Mouse (Mus musculus): Measurements from ENCODE around the gene Trim37. TPM values are rescaled to one million over a fixed set of nuclear protein-coding genes. Genes with fewer than 3 reads are reported as not detected.

The Trim37 gene
- polyA plus RNA-seq (2015; fragmentation: Nextera tagmentation; extraction: Ambion mirVana) = 6.4 and 8.2 TPM in 2 replicates

DNA sequence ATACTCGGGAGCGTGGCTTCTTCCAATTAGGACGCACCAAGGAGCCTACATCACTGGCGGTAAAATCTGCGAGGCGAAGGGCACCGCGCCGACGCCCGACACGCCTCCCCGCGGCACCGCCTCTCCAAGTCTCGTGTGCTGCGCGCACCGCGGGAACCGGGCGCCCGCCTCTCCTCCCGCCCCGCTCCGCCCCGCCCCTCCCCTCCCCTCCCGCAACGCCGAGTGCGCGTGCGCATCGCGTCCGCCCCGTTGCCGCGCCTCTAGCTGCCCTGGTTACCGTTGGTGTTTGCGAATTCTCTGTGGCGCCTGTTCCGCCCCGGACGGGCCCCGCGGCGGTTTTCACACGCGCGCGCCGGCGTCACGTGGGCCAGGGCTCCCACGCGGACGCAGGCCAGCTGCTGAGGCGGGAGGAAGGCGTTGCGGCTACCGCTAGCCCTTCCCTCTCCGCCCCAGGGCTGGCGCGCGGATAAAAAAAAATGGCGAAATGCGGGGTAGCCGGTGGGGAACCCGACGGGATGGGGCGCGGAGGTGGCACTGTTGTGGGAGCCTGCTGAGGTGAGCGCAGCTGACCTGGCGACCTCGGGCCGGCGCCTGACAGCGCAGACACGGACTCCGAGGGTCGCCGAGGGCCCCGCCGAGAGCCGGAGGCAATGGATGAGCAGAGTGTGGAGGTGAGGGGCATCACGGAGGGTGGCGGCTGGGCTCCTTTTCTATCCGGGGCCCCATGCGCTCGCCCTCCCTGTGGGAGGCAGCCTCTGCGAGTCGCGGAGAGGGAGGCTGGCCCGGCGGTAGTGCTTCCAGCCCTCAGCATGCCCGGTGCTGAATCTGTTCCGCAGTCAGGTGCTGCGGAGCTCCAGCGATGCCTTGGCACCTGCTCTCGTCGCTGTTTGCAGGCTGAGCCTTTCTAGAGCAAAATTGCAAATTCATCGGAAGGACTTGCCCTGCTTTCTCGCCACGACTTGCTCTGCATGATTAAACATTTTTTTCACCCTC, at the start of gene Trim37:
TSS of gene Trim37 (plus strand) at position 254 of the 993 bp plus-strand sequence.
- no peaks in the 10 kb centered on the region for H3K27me3 ChIP-seq (ENCODE audit: insufficient read depth, low read length)
- peak within 1 kb of the TSS; percentile 85 for H3K4me2 ChIP-seq (ENCODE audit: low read depth, low read length)
- peak within 1 kb of the TSS; percentile 90 for H3K4me3 ChIP-seq (ENCODE audit: low read depth, low read length)
- H3K27ac ChIP-seq (ENCODE audit: low read depth) = peak within 1 kb of the TSS; percentile 83
- under 1% methylated on average over 97 of the region's 105 CpGs for whole genome bisulfite sequencing (ENCODE audit: insufficient replicate concordance)
- DNase-seq (peak; percentile 96), ATAC-seq (peak; percentile 95)
- H3K9me3 ChIP-seq (ENCODE audit: low read length) = no peaks in the 10 kb centered on the region
- H3K36me3 ChIP-seq (replicated peaks; ENCODE audit: insufficient read depth, low read length) = peaks cover 17% of the 10 kb centered on the region
- peaks cover 10% of the 10 kb centered on the region for H3K4me1 ChIP-seq (ENCODE audit: insufficient read depth)
- TF ChIP-seq EP300 (IDR thresholded peaks at IDR 0.05; ENCODE audit: low read depth) = no peak
- TF ChIP-seq CTCF (IDR thresholded peaks at IDR 0.05; ENCODE audit: low read depth) = no peak; the same call in 1 of the 2 replicates
- H3K9ac ChIP-seq (replicated peaks) = peak within 1 kb of the TSS; percentile 82

DNA sequence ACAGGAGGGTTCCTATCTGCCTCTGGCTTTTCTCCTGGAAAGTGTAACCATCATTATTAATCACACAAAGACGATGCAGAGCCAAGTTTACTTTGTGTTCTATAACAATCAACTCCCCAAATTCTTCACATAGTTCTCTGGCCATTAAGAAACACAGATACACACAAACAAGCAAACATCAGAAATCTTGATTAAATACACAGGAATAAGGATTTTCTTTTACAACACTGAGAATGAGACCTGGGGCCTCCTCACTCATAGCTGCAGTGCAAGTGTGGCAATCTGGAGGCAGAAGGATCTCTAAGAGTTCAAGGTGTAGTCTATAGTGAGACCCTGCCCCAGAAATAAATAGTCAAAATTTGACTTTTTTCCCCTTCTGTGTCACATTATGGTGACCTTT, 43.2 kb upstream of the Trim37 start:
- Histone ChIP-seq H3K9me3 (ENCODE audit: low read length) (no peaks in the 10 kb centered on the region), H3K4me3 (ENCODE audit: low read depth, low read length) (no peak overlapping the region), H3K4me2 (ENCODE audit: low read depth, low read length) (peak overlapping the region; percentile 95; the same call in 1 of the 2 replicates), H3K4me1 (ENCODE audit: insufficient read depth) (peaks cover 22% of the 10 kb centered on the region), H3K9ac (replicated peaks) (no peak overlapping the region), H3K27ac (ENCODE audit: low read depth) (no peak overlapping the region), H3K27me3 (ENCODE audit: insufficient read depth, low read length) (no peaks in the 10 kb centered on the region), H3K36me3 (replicated peaks; ENCODE audit: insufficient read depth, low read length) (peaks cover 26% of the 10 kb centered on the region)
- TF ChIP-seq EP300 (IDR thresholded peaks at IDR 0.05; ENCODE audit: low read depth) = no peak
- no peak for TF ChIP-seq CTCF (IDR thresholded peaks at IDR 0.05; ENCODE audit: low read depth)
- no peak for ATAC-seq
- DNase-seq = no peak
- 74% methylated on average over 1 of the region's 1 CpGs for WGBS (ENCODE audit: insufficient replicate concordance)

- ATAC-seq (no peak), DNase-seq (peak; percentile 18)
- whole genome bisulfite sequencing (ENCODE audit: insufficient replicate concordance) = 73% methylated on average over 13 of the region's 13 CpGs
- peaks cover 18% of the 10 kb centered on the region for H3K4me1 ChIP-seq (ENCODE audit: insufficient read depth)
- H3K27me3 ChIP-seq (ENCODE audit: insufficient read depth, low read length) = no peaks in the 10 kb centered on the region
- H3K36me3 ChIP-seq (replicated peaks; ENCODE audit: insufficient read depth, low read length) = peaks cover 21% of the 10 kb centered on the region
- no peaks in the 10 kb centered on the region for H3K9me3 ChIP-seq (ENCODE audit: low read length)
- no peak overlapping the region for H3K27ac ChIP-seq (ENCODE audit: low read depth)
- peak overlapping the region; percentile 98 for H3K4me3 ChIP-seq (ENCODE audit: low read depth, low read length)
- no peak for TF ChIP-seq CTCF (IDR thresholded peaks at IDR 0.05; ENCODE audit: low read depth)
- no peak for TF ChIP-seq EP300 (IDR thresholded peaks at IDR 0.05; ENCODE audit: low read depth)
- H3K4me2 ChIP-seq (ENCODE audit: low read depth, low read length) = peak overlapping the region; percentile 95
- peak overlapping the region; percentile 96; the same call in 1 of the 2 replicates for H3K9ac ChIP-seq (replicated peaks)
Measured at GRCm38 (mm10) chr11:87085461-87085860, 41.4 kb upstream of the Trim37 start.

DNA sequence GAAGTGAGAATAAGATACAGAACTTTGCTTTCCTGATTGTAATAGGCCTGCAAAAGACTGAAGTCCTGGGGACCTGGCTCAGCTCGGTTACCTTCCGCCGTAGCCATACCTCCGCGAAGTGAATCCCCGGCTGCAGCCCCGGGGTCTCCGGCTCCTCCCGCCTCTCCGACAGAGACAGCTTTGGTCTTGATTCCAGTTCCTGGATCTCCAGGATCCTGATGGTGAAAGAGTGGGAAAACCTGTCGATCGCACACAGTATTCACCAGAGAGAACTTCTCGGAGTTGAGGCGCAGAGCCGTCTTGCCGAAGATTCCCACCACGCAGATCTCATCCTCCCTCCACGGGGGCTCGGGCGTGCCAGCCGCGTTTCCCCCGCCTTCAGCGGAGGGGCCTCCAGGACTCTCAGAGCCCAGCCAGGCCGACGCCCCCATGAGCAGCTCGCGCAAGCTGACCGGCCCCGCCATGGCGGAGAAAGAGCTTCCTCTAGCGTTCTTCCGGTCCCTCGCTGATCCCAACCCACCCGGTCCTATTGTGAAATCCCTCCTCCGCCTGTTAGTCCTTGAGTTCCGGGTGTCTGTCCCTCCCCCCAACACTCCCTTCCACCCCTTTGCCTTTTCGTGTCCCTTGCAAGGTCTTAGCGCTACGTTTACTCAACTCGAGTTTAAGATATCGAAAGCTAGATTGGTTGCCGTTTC, 40.4 kb upstream of the Trim37 start, which contains the start of gene Smg8:
TSS of gene Smg8 (minus strand) at position 485 of the 695 bp plus-strand sequence.
- H3K27ac ChIP-seq (ENCODE audit: low read depth) = peak within 1 kb of the TSS; percentile 71

DNA sequence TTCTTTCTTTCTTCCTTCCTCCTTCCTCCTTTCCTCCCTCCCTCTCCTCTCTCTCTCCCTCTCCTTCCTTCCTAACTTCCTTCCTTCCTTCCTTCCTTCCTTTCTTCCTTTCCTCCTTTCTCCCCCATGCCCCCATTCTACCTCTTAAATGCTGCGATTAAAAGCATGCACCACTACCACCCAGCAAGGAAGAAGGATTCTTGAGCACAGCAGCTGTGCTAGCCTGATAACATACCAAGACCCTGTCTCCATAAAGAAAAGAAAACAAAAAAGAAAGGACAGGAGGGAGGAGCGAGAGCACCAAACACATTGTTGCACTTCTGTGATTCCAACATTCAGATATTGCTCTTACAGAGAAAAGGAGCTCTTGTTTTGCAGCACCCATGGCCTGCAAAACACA, 39.7 kb upstream of the Trim37 start:
- no peaks in the 10 kb centered on the region for H3K27me3 ChIP-seq (ENCODE audit: insufficient read depth, low read length)
- peaks cover 25% of the 10 kb centered on the region for H3K36me3 ChIP-seq (replicated peaks; ENCODE audit: insufficient read depth, low read length)
- H3K9ac ChIP-seq (replicated peaks) = peak overlapping the region; percentile 96
- TF ChIP-seq EP300 (IDR thresholded peaks at IDR 0.05; ENCODE audit: low read depth) (no peak), CTCF (IDR thresholded peaks at IDR 0.05; ENCODE audit: low read depth) (no peak)
- DNase-seq (no peak), ATAC-seq (peak; percentile 41; the same call in 1 of the 2 replicates)
- no peaks in the 10 kb centered on the region for H3K9me3 ChIP-seq (ENCODE audit: low read length)
- 35% methylated on average over 2 of the region's 2 CpGs for WGBS (ENCODE audit: insufficient replicate concordance)
- H3K4me3 ChIP-seq (ENCODE audit: low read depth, low read length) = peak overlapping the region; percentile 98
- H3K27ac ChIP-seq (ENCODE audit: low read depth) = peak overlapping the region; percentile 71; the same call in 1 of the 2 replicates
- peaks cover 18% of the 10 kb centered on the region for H3K4me1 ChIP-seq (ENCODE audit: insufficient read depth)
- H3K4me2 ChIP-seq (ENCODE audit: low read depth, low read length) = peak overlapping the region; percentile 95

More for the DNA sequence above, 40.4 kb upstream of the Trim37 start, which contains the start of gene Smg8:
- Histone ChIP-seq H3K27me3 (ENCODE audit: insufficient read depth, low read length) (no peaks in the 10 kb centered on the region), H3K4me2 (ENCODE audit: low read depth, low read length) (peak within 1 kb of the TSS; percentile 95), H3K4me3 (ENCODE audit: low read depth, low read length) (peak within 1 kb of the TSS; percentile 98), H3K9ac (replicated peaks) (peak within 1 kb of the TSS; percentile 96), H3K36me3 (replicated peaks; ENCODE audit: insufficient read depth, low read length) (peaks cover 24% of the 10 kb centered on the region), H3K4me1 (ENCODE audit: insufficient read depth) (peaks cover 18% of the 10 kb centered on the region), H3K9me3 (ENCODE audit: low read length) (no peaks in the 10 kb centered on the region)
- ATAC-seq (peak; percentile 93), DNase-seq (peak; percentile 85)
- WGBS (ENCODE audit: insufficient replicate concordance) = under 1% methylated on average over 43 of the region's 43 CpGs
- TF ChIP-seq EP300 (IDR thresholded peaks at IDR 0.05; ENCODE audit: low read depth) (no peak), CTCF (IDR thresholded peaks at IDR 0.05; ENCODE audit: low read depth) (no peak)

All from liver, postnatal 0 days (tissue).